Mouse (Mus musculus): ENCODE results near the gene Dnttip2.
A peak's percentile ranks its signal among the peaks of the same experiment; 100 is the strongest.

Gene Dnttip2

GRCm38 (mm10) chr3:122291828-122292227, 17.6 kb downstream of the Dnttip2 start:
- DNase-seq: no peak

GRCm38 (mm10) chr3:122292300-122293222, 18.4 kb downstream of the Dnttip2 start:
- DNase-seq: peak; percentile 88

GRCm38 (mm10) chr3:122293223-122293953, 19.2 kb downstream of the Dnttip2 start:
- peak; percentile 66 for DNase-seq

- DNase-seq: peak; percentile 93
These were observed 20.0 kb downstream of the Dnttip2 start, which contains the start of gene Bcar3 for GRCm38 (mm10) chr3:122293954-122294850. Bcar3 (plus strand) TSS chr3:122294136.

- peak; percentile 70 for DNase-seq
These were observed 21.3 kb downstream of the Dnttip2 start for GRCm38 (mm10) chr3:122295511-122295910.

- no peak for DNase-seq
These were observed 22.8 kb downstream of the Dnttip2 start for GRCm38 (mm10) chr3:122296979-122297378.

- DNase-seq: peak; percentile 62
These were observed 27.1 kb downstream of the Dnttip2 start for GRCm38 (mm10) chr3:122300983-122301919.

- no peak for DNase-seq
These were observed 30.4 kb downstream of the Dnttip2 start for GRCm38 (mm10) chr3:122304560-122304959.

- DNase-seq: no peak
These were observed 33.9 kb downstream of the Dnttip2 start for GRCm38 (mm10) chr3:122307894-122308671.

GRCm38 (mm10) chr3:122308981-122309380, 34.8 kb downstream of the Dnttip2 start:
- no peak for DNase-seq

GRCm38 (mm10) chr3:122312078-122312477, 37.9 kb downstream of the Dnttip2 start:
- DNase-seq: peak; percentile 80

- no peak for DNase-seq
These were observed 38.9 kb downstream of the Dnttip2 start for GRCm38 (mm10) chr3:122312936-122313629.

GRCm38 (mm10) chr3:122313936-122314335, 39.7 kb downstream of the Dnttip2 start:
- DNase-seq: no peak

- DNase-seq: no peak
These were observed 42.4 kb downstream of the Dnttip2 start for GRCm38 (mm10) chr3:122316621-122317020.

- no peak for DNase-seq
These were observed 43.2 kb downstream of the Dnttip2 start for GRCm38 (mm10) chr3:122317339-122317738.

- DNase-seq: no peak
These were observed 48.0 kb downstream of the Dnttip2 start for GRCm38 (mm10) chr3:122322226-122322625.

GRCm38 (mm10) chr3:122323841-122324240, 49.7 kb downstream of the Dnttip2 start:
- no peak for DNase-seq

- no peak for DNase-seq
These were observed 50.3 kb downstream of the Dnttip2 start for GRCm38 (mm10) chr3:122324528-122324927.

GRCm38 (mm10) chr3:122330484-122330883, 56.3 kb downstream of the Dnttip2 start:
- no peak for DNase-seq

GRCm38 (mm10) chr3:122333493-122333892, 59.3 kb downstream of the Dnttip2 start:
- no peak for DNase-seq

Data from right cerebral cortex, postnatal 14 days (tissue).